In genomic region chr5:66518411-66519006, GRCm38 (mm10) we compare ENCODE assay signal across 13 mouse cellular contexts.
A peak's percentile ranks its signal among the peaks of the same experiment; 100 is the strongest.
DNase-seq lines count a peak whose midpoint lies in the region; ATAC-seq and TF ChIP-seq lines count a peak whose summit lies in the region.
"Had no signal": no experiment of that assay in that cellular context is flagged by ENCODE, and none has a peak within 500 bp of the region (broad histone marks: within the 10 kb centered on the region; RNA-seq: fewer than 3 reads in every experiment).

No protein-coding gene starts in this region.

- H3K9ac ChIP-seq in heart, embryonic 14.5 days (ENCODE audit: low read length): 0 out of 2 replicates have a peak overlapping the region, but pooled peaks have one; percentile 21
- H3K9ac ChIP-seq in midbrain, embryonic 12.5 days (replicated peaks): no peak overlapping the region
- no peak overlapping the region for H3K9ac ChIP-seq in midbrain, postnatal 0 days (replicated peaks; ENCODE audit: low read length, poor library complexity, severe bottlenecking)
- H3K9ac ChIP-seq in limb, embryonic 13.5 days: no peak overlapping the region

- intact Hi-C loops in heart, postnatal 25 days (cut with DNase I): no loop called here

- no peaks in the 10 kb centered on the region for H3K27me3 ChIP-seq in heart, embryonic 14.5 days (ENCODE audit: control insufficient read depth, insufficient read depth, low read length)
- no peaks in the 10 kb centered on the region for H3K27me3 ChIP-seq in midbrain, embryonic 12.5 days
- no peaks in the 10 kb centered on the region for H3K27me3 ChIP-seq in midbrain, postnatal 0 days (ENCODE audit: insufficient read depth, low read length)
- H3K27me3 ChIP-seq in limb, embryonic 13.5 days: no peaks in the 10 kb centered on the region

- no peaks in the 10 kb centered on the region for H3K9me3 ChIP-seq in heart, embryonic 14.5 days (ENCODE audit: control insufficient read depth, low read length)
- no peaks in the 10 kb centered on the region for H3K9me3 ChIP-seq in midbrain, embryonic 12.5 days
- H3K9me3 ChIP-seq in midbrain, postnatal 0 days (ENCODE audit: low read length): no peaks in the 10 kb centered on the region
- no peaks in the 10 kb centered on the region for H3K9me3 ChIP-seq in limb, embryonic 13.5 days
- H3K9me3 ChIP-seq: megakaryocyte, embryonic 14.5 days had no signal

- 35% methylated on average over 14 of the region's 14 CpGs for WGBS in heart, embryonic 14.5 days
- 38% methylated on average over 14 of the region's 14 CpGs for WGBS in midbrain, embryonic 12.5 days
- WGBS in midbrain, postnatal 0 days: 44% methylated on average over 14 of the region's 14 CpGs
- 41% methylated on average over 14 of the region's 14 CpGs for WGBS in limb, embryonic 13.5 days

- H3K27ac ChIP-seq in heart, embryonic 14.5 days (replicated peaks in 1 of 2; ENCODE audit: control insufficient read depth in 1 of 2, insufficient read depth in 1 of 2, low read depth in 2 of 2, low read length in 2 of 2): no peak overlapping the region
- H3K27ac ChIP-seq in midbrain, embryonic 12.5 days (replicated peaks): no peak overlapping the region
- no peak overlapping the region for H3K27ac ChIP-seq in midbrain, postnatal 0 days (ENCODE audit: low read depth, low read length)
- H3K27ac ChIP-seq in limb, embryonic 13.5 days: peak overlapping the region; percentile 84; the same call in 1 of the 2 replicates

- TF ChIP-seq CTCF in midbrain, postnatal 0 days (IDR thresholded peaks at IDR 0.05): no peak

- H3K4me1 ChIP-seq in heart, embryonic 14.5 days (ENCODE audit: control insufficient read depth in 2 of 2, insufficient read depth in 2 of 2, low read length in 2 of 2): peaks cover 5 to 9% of the 10 kb centered on the region in 2 experiments; a peak in 3 of 4 replicates
- peaks cover 8% of the 10 kb centered on the region for H3K4me1 ChIP-seq in midbrain, embryonic 12.5 days
- peaks cover 3% of the 10 kb centered on the region; the same call in 1 of the 2 replicates for H3K4me1 ChIP-seq in midbrain, postnatal 0 days (ENCODE audit: insufficient read depth, low read length)
- H3K4me1 ChIP-seq in limb, embryonic 13.5 days: peaks cover 46% of the 10 kb centered on the region
- H3K4me1 ChIP-seq: megakaryocyte, embryonic 14.5 days had no signal

- ATAC-seq in heart, embryonic 14.5 days (ENCODE audit: insufficient number of reproducible peaks, insufficient read depth, low FRiP score, low read depth): no peak; the same call in 1 of the 2 replicates
- ATAC-seq in midbrain, embryonic 12.5 days (ENCODE audit: low FRiP score, low read depth): 0 out of 2 replicates have a peak, but pooled peaks have one; percentile 30
- no peak for ATAC-seq in midbrain, postnatal 0 days (ENCODE audit: low FRiP score)
- peak; percentile 46; the same call in 1 of the 2 replicates for ATAC-seq in limb, embryonic 13.5 days (ENCODE audit: low FRiP score, low read depth)
- ATAC-seq: forebrain, embryonic 16.5 days had no signal

- peak overlapping the region in 1 of 2 experiments; percentile 9; a peak in 1 of 4 replicates for H3K4me3 ChIP-seq in heart, embryonic 14.5 days (ENCODE audit: control insufficient read depth in 1 of 2, insufficient read depth in 1 of 2, low read depth in 1 of 2, low read length in 2 of 2)
- no peak overlapping the region for H3K4me3 ChIP-seq in midbrain, embryonic 12.5 days
- no peak overlapping the region for H3K4me3 ChIP-seq in midbrain, postnatal 0 days (ENCODE audit: low read depth, low read length)
- no peak overlapping the region for H3K4me3 ChIP-seq in limb, embryonic 13.5 days
- H3K4me3 ChIP-seq: megakaryocyte, embryonic 14.5 days had no signal

- H3K36me3 ChIP-seq in heart, embryonic 14.5 days (ENCODE audit: control insufficient read depth, insufficient read depth, low read length): no peaks in the 10 kb centered on the region
- no peaks in the 10 kb centered on the region for H3K36me3 ChIP-seq in midbrain, embryonic 12.5 days
- no peaks in the 10 kb centered on the region for H3K36me3 ChIP-seq in midbrain, postnatal 0 days (ENCODE audit: insufficient read depth, low read length)
- H3K36me3 ChIP-seq in limb, embryonic 13.5 days: no peaks in the 10 kb centered on the region

- peak overlapping the region; percentile 53 for H3K4me2 ChIP-seq in heart, embryonic 14.5 days (ENCODE audit: low read length)
- no peak overlapping the region for H3K4me2 ChIP-seq in midbrain, embryonic 12.5 days (replicated peaks)
- no peak overlapping the region for H3K4me2 ChIP-seq in midbrain, postnatal 0 days (ENCODE audit: low read depth, low read length, poor library complexity, severe bottlenecking)
- peak overlapping the region; percentile 10; the same call in 1 of the 2 replicates for H3K4me2 ChIP-seq in limb, embryonic 13.5 days (replicated peaks)

- no peak for DNase-seq in heart, postnatal 25 days (ENCODE audit: low spot score)
- no peak for DNase-seq in midbrain, postnatal 0 days (ENCODE audit: low spot score)
- peak; percentile 59 for DNase-seq in embryo, embryonic 11 days
- DNase-seq in left cerebral cortex, adult 8-10 months (ENCODE audit: low spot score in 2 of 2): no peak
- DNase-seq in spleen, postnatal 14 days (ENCODE audit: low spot score in 2 of 2): no peak
- DNase-seq: cerebellum, postnatal 14 days; kidney, postnatal 4 days; left cerebral cortex, postnatal 4 days had no signal

Comparison
In these comparisons a context has a peak if more than half of its experiments do, and no peak if none do; other contexts are left out.
1. ATAC-seq: peak in midbrain, embryonic 12.5 days (single experiment) and limb, embryonic 13.5 days (single experiment); none in heart, embryonic 14.5 days (single experiment) and midbrain, postnatal 0 days (single experiment).
2. H3K4me2 ChIP-seq: peak in heart, embryonic 14.5 days (single experiment) and limb, embryonic 13.5 days (single experiment); none in midbrain, embryonic 12.5 days (single experiment) and midbrain, postnatal 0 days (single experiment).